Mouse (Mus musculus) CD4-positive, CD25-positive, alpha-beta regulatory T cell (primary cell): ENCODE data around the gene Srsf11. TPM values are rescaled to one million over a fixed set of nuclear protein-coding genes. Genes with fewer than 3 reads are reported as not detected.

Experiments used
- polyA plus RNA-seq: library from polyadenylated mRNA; unstranded; fragments of 100-300 nt; shearing (Covaris generic); gene quantifications from one replicate; pipeline ENCODE4 v1.2.1, GENCODE M21; 2017

The Srsf11 gene
- polyA plus RNA-seq = 331 TPM

DNA sequence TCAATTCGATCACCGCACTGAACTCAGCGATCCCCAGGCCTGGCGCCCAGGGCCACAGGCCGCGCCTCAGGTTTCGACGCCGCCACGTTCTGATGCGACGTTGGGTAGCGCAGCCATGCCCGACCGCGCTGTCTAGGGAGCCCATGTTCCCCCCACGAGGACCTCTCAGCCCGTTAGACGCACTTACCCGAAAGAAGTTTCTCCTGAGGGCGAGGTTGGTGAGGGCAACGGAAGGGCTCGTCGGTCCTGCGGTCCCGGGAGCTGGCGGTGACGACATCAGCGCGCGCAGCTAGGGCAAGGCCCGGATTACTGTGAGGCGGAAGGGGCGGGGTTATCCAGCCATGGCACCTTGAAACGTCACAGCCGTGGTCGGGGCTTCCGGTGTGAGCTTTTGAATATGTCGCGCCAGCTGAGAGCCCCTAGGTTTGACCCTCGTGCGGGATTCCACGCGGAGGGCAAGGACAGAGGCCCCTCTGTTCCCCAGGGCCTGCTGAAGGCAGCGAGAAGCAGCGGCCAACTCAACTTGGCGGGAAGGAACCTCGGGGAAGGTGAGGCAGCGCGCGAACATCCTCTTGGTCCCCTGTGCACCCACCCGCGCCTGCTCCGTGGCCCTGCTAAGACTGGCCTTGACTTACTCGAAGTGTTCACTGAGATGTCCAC lies at the start of gene Srsf11, which contains the start of gene Lrrc40:
Gene Srsf11 (minus strand): TSS at position 311 of the 660 bp plus-strand sequence.
Gene Lrrc40 (plus strand): TSS at position 334 of the 660 bp plus-strand sequence.

Other genes with a start within 250 kb of the Srsf11 start
- gene Cth, start 111.6 kb downstream of the Srsf11 start, polyA plus RNA-seq = not detected
- gene Ankrd13c, start 89.4 kb downstream of the Srsf11 start, polyA plus RNA-seq = 48.6 TPM
- gene Lrrc40, start within 50 bp of the Srsf11 start, polyA plus RNA-seq = 29.1 TPM